Comparison of ENCODE assay signal across 8 mouse cellular contexts in genomic region chr6:93913226-93913861, GRCm38 (mm10).
DNase-seq lines count a peak whose midpoint lies in the region; ATAC-seq lines count a peak whose summit lies in the region.

No protein-coding gene starts in this region.

- peak; percentile 45 for ATAC-seq in kidney, embryonic 15.5 days (replicated peaks; ENCODE audit: low FRiP score)
- peak; percentile 65 for ATAC-seq in hindbrain, embryonic 12.5 days (ENCODE audit: low FRiP score)
- peak; percentile 28; the same call in 1 of the 2 replicates for ATAC-seq in limb, embryonic 13.5 days (ENCODE audit: low FRiP score, low read depth)
- no peak for ATAC-seq in stomach, embryonic 15.5 days (ENCODE audit: insufficient read depth, low FRiP score, low read depth)

- WGBS in kidney, embryonic 15.5 days: 4% methylated on average over 22 of the region's 22 CpGs
- 2% methylated on average over 22 of the region's 22 CpGs for WGBS in hindbrain, embryonic 12.5 days
- 2% methylated on average over 22 of the region's 22 CpGs for WGBS in limb, embryonic 13.5 days
- 9% methylated on average over 22 of the region's 22 CpGs for WGBS in stomach, embryonic 15.5 days

- H3K27me3 ChIP-seq in kidney, embryonic 15.5 days: no peaks in the 10 kb centered on the region
- no peaks in the 10 kb centered on the region for H3K27me3 ChIP-seq in hindbrain, embryonic 12.5 days
- no peaks in the 10 kb centered on the region for H3K27me3 ChIP-seq in limb, embryonic 13.5 days
- H3K27me3 ChIP-seq in stomach, embryonic 15.5 days (replicated peaks): no peaks in the 10 kb centered on the region

- peak overlapping the region; percentile 89 for H3K27ac ChIP-seq in kidney, embryonic 15.5 days
- H3K27ac ChIP-seq in hindbrain, embryonic 12.5 days: peak overlapping the region; percentile 95
- H3K27ac ChIP-seq in limb, embryonic 13.5 days: peak overlapping the region; percentile 96
- peak overlapping the region; percentile 38; the same call in 1 of the 2 replicates for H3K27ac ChIP-seq in stomach, embryonic 15.5 days

- H3K4me1 ChIP-seq in kidney, embryonic 15.5 days: peaks cover 21% of the 10 kb centered on the region
- H3K4me1 ChIP-seq in hindbrain, embryonic 12.5 days: peaks cover 45% of the 10 kb centered on the region
- peaks cover 47% of the 10 kb centered on the region for H3K4me1 ChIP-seq in limb, embryonic 13.5 days
- H3K4me1 ChIP-seq in stomach, embryonic 15.5 days: peaks cover 16% of the 10 kb centered on the region

- H3K4me3 ChIP-seq in kidney, embryonic 15.5 days (replicated peaks): peak overlapping the region; percentile 38
- H3K4me3 ChIP-seq in hindbrain, embryonic 12.5 days: peak overlapping the region; percentile 47
- peak overlapping the region; percentile 46 for H3K4me3 ChIP-seq in limb, embryonic 13.5 days
- H3K4me3 ChIP-seq in stomach, embryonic 15.5 days (replicated peaks): peak overlapping the region; percentile 23

- H3K9ac ChIP-seq in kidney, embryonic 15.5 days: peak overlapping the region; percentile 43; the same call in 1 of the 2 replicates
- H3K9ac ChIP-seq in hindbrain, embryonic 12.5 days: peak overlapping the region; percentile 67
- peak overlapping the region; percentile 71 for H3K9ac ChIP-seq in limb, embryonic 13.5 days
- no peak overlapping the region for H3K9ac ChIP-seq in stomach, embryonic 15.5 days

- H3K9me3 ChIP-seq in kidney, embryonic 15.5 days (replicated peaks): no peaks in the 10 kb centered on the region
- no peaks in the 10 kb centered on the region for H3K9me3 ChIP-seq in hindbrain, embryonic 12.5 days (replicated peaks)
- no peaks in the 10 kb centered on the region for H3K9me3 ChIP-seq in limb, embryonic 13.5 days
- no peaks in the 10 kb centered on the region for H3K9me3 ChIP-seq in stomach, embryonic 15.5 days

- H3K4me2 ChIP-seq in kidney, embryonic 15.5 days: peak overlapping the region; percentile 65
- H3K4me2 ChIP-seq in hindbrain, embryonic 12.5 days (replicated peaks): peak overlapping the region; percentile 64
- peak overlapping the region; percentile 70 for H3K4me2 ChIP-seq in limb, embryonic 13.5 days (replicated peaks)
- H3K4me2 ChIP-seq in stomach, embryonic 15.5 days: peak overlapping the region; percentile 49

- H3K36me3 ChIP-seq in kidney, embryonic 15.5 days: no peaks in the 10 kb centered on the region
- H3K36me3 ChIP-seq in hindbrain, embryonic 12.5 days: no peaks in the 10 kb centered on the region
- no peaks in the 10 kb centered on the region for H3K36me3 ChIP-seq in limb, embryonic 13.5 days
- H3K36me3 ChIP-seq in stomach, embryonic 15.5 days: no peaks in the 10 kb centered on the region

- no peak for DNase-seq in kidney, adult 9 months
- DNase-seq in embryo, embryonic 10.5 days (ENCODE audit: low spot score): peak; percentile 76
- DNase-seq in T-cell, adult 2 months (ENCODE audit: low spot score): no peak
- no peak for DNase-seq in urinary bladder, postnatal 14 days (ENCODE audit: low spot score)

Comparison
In these comparisons a context has a peak if more than half of its experiments do, and no peak if none do; other contexts are left out.
1. H3K27ac ChIP-seq: peak in every context shown above with its lines; median percentile 96 in limb, embryonic 13.5 days; 95 in hindbrain, embryonic 12.5 days; 89 in kidney, embryonic 15.5 days; 38 in stomach, embryonic 15.5 days.